Mouse (Mus musculus) hindbrain, postnatal 0 days (tissue): ENCODE measurements around the gene E130308A19Rik. TPM values are rescaled to one million over a fixed set of nuclear protein-coding genes. Genes with fewer than 3 reads are reported as not detected.

Source experiments
- ATAC-seq: fragments of 200-750 bp; cut with Nextera tagmentation; 2 replicates; pipeline ENCODE4 v1.8.0; 2017; ENCODE audit warnings: mild to moderate bottlenecking, moderate TSS enrichment, moderate library complexity
- DNase-seq: peaks from one replicate; pipeline ENCODE4 v3.0.0-alpha.2; 2015; ENCODE audit warnings: low spot score
- H3K27ac ChIP-seq: fragments of 300-500 bp; sonication (generic); 2 replicates; pipeline ENCODE4 v1.5.1; 2014; ENCODE audit warnings: mild to moderate bottlenecking
- H3K27me3 ChIP-seq: fragments of 300-500 bp; sonication (generic); 2 replicates; pipeline ENCODE4 v1.6.1; 2014; ENCODE audit warnings: low read length, mixed read lengths; ENCODE audit not compliant: insufficient read depth
- H3K36me3 ChIP-seq: fragments of 300-500 bp; sonication (generic); 2 replicates; pipeline ENCODE4 v1.6.1; 2014; ENCODE audit warnings: low read length, mixed read lengths; ENCODE audit not compliant: insufficient read depth
- H3K4me1 ChIP-seq: fragments of 300-500 bp; sonication (generic); 2 replicates; pipeline ENCODE4 v1.6.1; 2014; ENCODE audit warnings: antibody characterized with exemption, low read length, mixed read lengths; ENCODE audit not compliant: insufficient read depth
- H3K4me2 ChIP-seq: fragments of 300-500 bp; sonication (generic); 2 replicates; pipeline ENCODE4 v1.6.1; 2014; ENCODE audit warnings: low read depth, mild to moderate bottlenecking, low read length, moderate library complexity, mixed read lengths
- H3K4me3 ChIP-seq: fragments of 300-500 bp; sonication (generic); 2 replicates; pipeline ENCODE4 v1.5.1; 2014; ENCODE audit warnings: low read length
- H3K9ac ChIP-seq: fragments of 300-500 bp; sonication (generic); replicated peaks from 2 replicates; pipeline ENCODE4 v1.6.1; 2014; ENCODE audit warnings: mild to moderate bottlenecking, low read length, moderate library complexity, mixed read lengths
- H3K9me3 ChIP-seq: fragments of 300-500 bp; sonication (generic); 2 replicates; pipeline ENCODE4 v1.6.1; 2016; ENCODE audit warnings: low read length, mixed read lengths
- CTCF ChIP-seq: IDR thresholded peaks from 2 replicates; pipeline ENCODE4 v1.5.1; 2016; ENCODE audit warnings: antibody characterized with exemption, control low read depth, low read depth
- WGBS: fragments of 180-500 bp; shearing (Covaris S2); extraction: QIAGEN DNeasy Blood & Tissue Kit; methylation state at CpG from one replicate; pipeline ENCODE4 v1.1.7; 2014; 5-methylcytosine and 5-hydroxymethylcytosine counted together
- polyA plus RNA-seq: library from polyadenylated mRNA; unstranded; fragments of >200 nt; fragmentation: Nextera tagmentation; extraction: Ambion mirVana; gene quantifications from 2 replicates; pipeline ENCODE4 v1.2.1, GENCODE M21; 2015
- total RNA-seq: library from RNA; depleted of rRNA; stranded (reverse); fragments of >200 nt; gene quantifications from 2 replicates; pipeline ENCODE4 v1.2.3, GENCODE M21; 2014

E130308A19Rik gene
- total and polyA plus RNA-seq, 2 experiments from 2014 or later: 33.8 to 41.9 TPM

DNA sequence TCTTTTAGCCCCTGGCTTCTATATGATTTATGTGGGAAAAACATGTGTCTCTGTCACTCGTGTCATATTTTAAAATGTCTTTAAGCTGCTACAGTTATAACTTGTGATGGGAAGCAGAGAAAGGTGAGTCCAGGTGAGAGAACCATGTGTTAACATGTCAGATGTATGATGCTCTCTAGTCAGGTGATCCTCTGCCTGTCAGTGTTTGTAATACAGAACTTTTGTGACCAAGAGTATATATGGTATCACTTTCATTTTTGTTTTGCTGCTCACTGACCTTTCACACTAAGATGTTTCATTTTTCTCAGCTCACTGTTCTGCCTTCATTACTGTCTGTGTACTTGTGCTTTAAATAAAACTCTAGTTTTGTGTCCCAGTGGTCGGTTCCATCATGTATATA is 102.8 kb downstream of the E130308A19Rik start:
- H3K9ac ChIP-seq: no peak overlapping the region
- TF ChIP-seq CTCF: no peak
- no peaks in the 10 kb centered on the region for H3K9me3 ChIP-seq
- no peak overlapping the region for H3K27ac ChIP-seq
- H3K4me1 ChIP-seq: no peaks in the 10 kb centered on the region
- no peaks in the 10 kb centered on the region for H3K27me3 ChIP-seq
- no peak for ATAC-seq
- no peak for DNase-seq
- 91% methylated on average over 2 of the region's 2 CpGs for WGBS
- no peak overlapping the region for H3K4me3 ChIP-seq
- no peaks in the 10 kb centered on the region for H3K36me3 ChIP-seq
- H3K4me2 ChIP-seq: no peak overlapping the region

DNA sequence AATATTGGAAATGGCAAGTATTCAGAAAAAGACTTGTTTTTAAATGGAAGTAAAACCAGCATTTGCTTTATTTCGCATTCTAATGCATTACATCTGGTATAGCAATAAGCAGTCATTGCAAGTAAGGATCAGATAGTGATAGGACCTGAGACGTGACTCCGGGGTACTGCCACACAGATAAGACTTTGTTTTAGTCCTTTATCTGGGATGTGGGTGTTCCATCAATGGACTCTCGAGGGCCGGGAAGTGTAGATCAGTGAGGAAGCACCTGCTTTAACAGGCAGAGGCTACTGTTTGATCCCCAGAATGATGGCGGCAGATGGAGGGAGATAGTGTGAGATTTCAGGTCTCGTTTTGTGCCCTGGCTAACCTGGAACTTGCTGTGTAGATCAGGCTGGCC is 105.5 kb downstream of the E130308A19Rik start:
- Histone ChIP-seq H3K4me1 (no peaks in the 10 kb centered on the region), H3K4me3 (no peak overlapping the region), H3K9ac (no peak overlapping the region), H3K27ac (no peak overlapping the region), H3K27me3 (no peaks in the 10 kb centered on the region), H3K4me2 (no peak overlapping the region), H3K9me3 (no peaks in the 10 kb centered on the region), H3K36me3 (no peaks in the 10 kb centered on the region)
- TF ChIP-seq CTCF: no peak
- ATAC-seq (no peak), DNase-seq (no peak)
- WGBS: 94% methylated on average over 7 of the region's 7 CpGs

GRCm38 (mm10) chr4:59739321-59739720 is 113.3 kb downstream of the E130308A19Rik start:
- H3K27me3 ChIP-seq: no peaks in the 10 kb centered on the region
- H3K4me2 ChIP-seq: no peak overlapping the region
- DNase-seq (no peak), ATAC-seq (no peak)
- H3K4me1 ChIP-seq: no peaks in the 10 kb centered on the region
- no peak overlapping the region for H3K9ac ChIP-seq
- no peak overlapping the region for H3K27ac ChIP-seq
- H3K36me3 ChIP-seq: no peaks in the 10 kb centered on the region
- no peak overlapping the region for H3K4me3 ChIP-seq
- 97% methylated on average over 4 of the region's 4 CpGs for WGBS
- peak; percentile 32 for TF ChIP-seq CTCF
- H3K9me3 ChIP-seq: no peaks in the 10 kb centered on the region

- ATAC-seq (no peak), DNase-seq (no peak)
- no peak overlapping the region for H3K4me2 ChIP-seq
- WGBS: 84% methylated on average over 2 of the region's 2 CpGs
- H3K36me3 ChIP-seq: no peaks in the 10 kb centered on the region
- no peak overlapping the region for H3K4me3 ChIP-seq
- no peaks in the 10 kb centered on the region for H3K9me3 ChIP-seq
- no peaks in the 10 kb centered on the region for H3K4me1 ChIP-seq
- H3K9ac ChIP-seq: no peak overlapping the region
- TF ChIP-seq CTCF: no peak
- H3K27me3 ChIP-seq: no peaks in the 10 kb centered on the region
- H3K27ac ChIP-seq: no peak overlapping the region
These were observed 113.9 kb downstream of the E130308A19Rik start for GRCm38 (mm10) chr4:59739882-59740281.

- H3K4me1 ChIP-seq: no peaks in the 10 kb centered on the region
- H3K27ac ChIP-seq: no peak overlapping the region
- H3K36me3 ChIP-seq: no peaks in the 10 kb centered on the region
- ATAC-seq: no peak
- no peaks in the 10 kb centered on the region for H3K9me3 ChIP-seq
- H3K9ac ChIP-seq: no peak overlapping the region
- DNase-seq: peak; percentile 9
- H3K4me2 ChIP-seq: no peak overlapping the region
- 49% methylated on average over 13 of the region's 13 CpGs for WGBS
- H3K4me3 ChIP-seq: no peak overlapping the region
- no peaks in the 10 kb centered on the region for H3K27me3 ChIP-seq
- TF ChIP-seq CTCF: no peak
These were observed 127.6 kb downstream of the E130308A19Rik start for GRCm38 (mm10) chr4:59753491-59754140.

DNA sequence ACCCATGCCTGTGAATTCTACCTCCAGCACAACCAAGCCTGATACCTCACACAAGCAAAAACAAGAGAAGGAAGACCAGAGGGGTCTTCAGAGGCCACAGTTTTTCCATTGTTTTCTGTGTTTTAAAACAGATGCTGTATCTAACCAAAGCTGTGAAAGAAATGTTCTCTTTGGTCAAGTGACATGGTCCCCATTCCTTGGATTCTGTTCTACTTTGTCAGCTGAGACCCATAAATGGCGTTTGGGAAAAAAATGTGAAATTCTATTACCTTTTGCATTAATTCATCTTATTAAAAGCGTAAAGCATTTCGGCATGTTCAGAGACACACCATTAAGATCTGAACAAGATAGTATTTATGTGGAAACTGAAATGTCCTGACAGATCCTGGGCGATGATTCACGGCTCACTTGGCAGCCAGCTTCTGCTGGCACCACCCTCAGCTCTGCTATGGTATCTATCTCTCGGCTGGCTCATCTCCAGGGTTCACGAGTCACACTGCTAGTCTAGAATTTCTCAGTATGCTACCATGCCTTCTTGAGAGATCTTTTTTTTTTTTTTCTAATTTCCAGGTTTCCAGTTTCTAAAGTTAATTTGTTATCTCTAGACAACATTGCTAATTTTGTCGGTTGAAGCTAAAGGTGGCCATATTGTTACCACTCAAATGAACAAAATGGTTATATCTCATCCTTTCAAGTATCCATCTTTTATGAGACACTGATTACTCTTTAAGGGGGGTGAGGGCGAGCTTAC is 130.5 kb downstream of the E130308A19Rik start:
- peak; percentile 78 for DNase-seq
- 49% methylated on average over 9 of the region's 9 CpGs for WGBS
- Histone ChIP-seq H3K9me3 (no peaks in the 10 kb centered on the region), H3K4me1 (no peaks in the 10 kb centered on the region), H3K27me3 (no peaks in the 10 kb centered on the region), H3K9ac (no peak overlapping the region), H3K36me3 (no peaks in the 10 kb centered on the region), H3K4me2 (no peak overlapping the region), H3K4me3 (no peak overlapping the region), H3K27ac (no peak overlapping the region)
- ATAC-seq: peak; percentile 60
- TF ChIP-seq CTCF: no peak
